Mouse (Mus musculus) MEL (cell line): Measurements from ENCODE around the gene Slc37a3. TPM values are rescaled to one million over a fixed set of nuclear protein-coding genes. Genes with fewer than 3 reads are reported as not detected.

Experiments
- DNase-seq: peaks from one replicate; pipeline ENCODE4 v3.0.0; 2011; ENCODE audit warnings: low read depth, low spot score
- H3K27ac ChIP-seq: 2 replicates; pipeline ENCODE4 v1.5.1; 2012; ENCODE audit warnings: low read depth, mild to moderate bottlenecking, control low read depth, low read length, moderate library complexity; ENCODE audit not compliant: control insufficient read depth
- H3K27me3 ChIP-seq, 2 experiments: fragments of 150-350 bp in 1 of 2; sonication (generic) in 1 of 2; 2 replicates each; pipeline ENCODE4 v1.6.1; 2012; ENCODE audit warnings: low read length in 2 of 2, mild to moderate bottlenecking in 2 of 2, improper control_type of control experiment in 1 of 2, moderate library complexity in 1 of 2; ENCODE audit not compliant: insufficient read depth in 2 of 2, control insufficient read depth in 1 of 2
- H3K36me3 ChIP-seq, 2 experiments: 2 replicates each; pipeline ENCODE4 v1.6.1; 2012 to 2014; ENCODE audit warnings: low read length in 2 of 2, improper control_type of control experiment in 1 of 2, inconsistent platforms in 1 of 2, mild to moderate bottlenecking in 1 of 2; ENCODE audit not compliant: insufficient read depth in 2 of 2, control insufficient read depth in 1 of 2
- H3K4me1 ChIP-seq, 2 experiments: fragments of 150-350 bp in 1 of 2; sonication (generic) in 1 of 2; 2 replicates each; pipeline ENCODE4 v1.6.1; 2012; ENCODE audit warnings: low read length in 2 of 2, improper control_type of control experiment in 1 of 2, mild to moderate bottlenecking in 1 of 2; ENCODE audit not compliant: insufficient read depth in 2 of 2, control insufficient read depth in 1 of 2
- H3K4me3 ChIP-seq, 2 experiments: fragments of 150-350 bp in 1 of 2; sonication (generic) in 1 of 2; 2 replicates each; pipeline ENCODE4 v1.5.1; 2012; ENCODE audit warnings: low read depth in 2 of 2, low read length in 2 of 2, mild to moderate bottlenecking in 2 of 2, moderate library complexity in 2 of 2, control low read depth in 1 of 2, improper control_type of control experiment in 1 of 2; ENCODE audit not compliant: control insufficient read depth in 1 of 2, insufficient read depth in 1 of 2
- H3K79me2 ChIP-seq: 2 replicates; pipeline ENCODE4 v1.6.1; 2012; ENCODE audit warnings: mild to moderate bottlenecking, low read length, moderate library complexity; ENCODE audit not compliant: control insufficient read depth, poor library complexity, insufficient read depth
- H3K9ac ChIP-seq: 2 replicates; pipeline ENCODE4 v1.6.1; 2012; ENCODE audit warnings: low read depth, mild to moderate bottlenecking, control low read depth, low read length, moderate library complexity; ENCODE audit not compliant: control insufficient read depth, poor library complexity, severe bottlenecking
- H3K9me3 ChIP-seq: fragments of 150-350 bp; sonication (generic); replicated peaks from 2 replicates; pipeline ENCODE4 v1.6.1; 2012; ENCODE audit warnings: mild to moderate bottlenecking, low read length, improper control_type of control experiment, moderate library complexity; ENCODE audit not compliant: insufficient read depth
- BHLHE40 ChIP-seq: IDR thresholded peaks from 2 replicates; pipeline ENCODE4 v1.6.1; 2012; ENCODE audit warnings: low read depth, mild to moderate bottlenecking, inconsistent platforms, low read length, improper control_type of control experiment, borderline replicate concordance
- CHD1 ChIP-seq: IDR thresholded peaks from 2 replicates; pipeline ENCODE4 v1.6.1; 2012; ENCODE audit warnings: low read depth, mild to moderate bottlenecking, inconsistent platforms, low read length, improper control_type of control experiment
- CHD2 ChIP-seq: IDR thresholded peaks from 2 replicates; pipeline ENCODE4 v1.6.1; 2011; ENCODE audit warnings: low read length, improper control_type of control experiment
- CTCF ChIP-seq, 3 experiments: IDR thresholded peaks in 2 of 3; conservative IDR thresholded peaks in 1 of 3; 2 replicates each; pipeline ENCODE4 v1.5.1; 2011 to 2012; ENCODE audit warnings: low read length in 3 of 3, low read depth in 2 of 3, mild to moderate bottlenecking in 2 of 3, improper control_type of control experiment in 1 of 3, inconsistent platforms in 1 of 3, mixed read lengths in 1 of 3, moderate library complexity in 1 of 3; ENCODE audit not compliant: control insufficient read depth in 1 of 3, insufficient read depth in 1 of 3, poor library complexity in 1 of 3, severe bottlenecking in 1 of 3
- EP300 ChIP-seq, 2 experiments: IDR thresholded peaks; 2 replicates each; pipeline ENCODE4 v1.6.1; 2011; ENCODE audit warnings: improper control_type of control experiment in 2 of 2, low read length in 2 of 2, low read depth in 1 of 2, mild to moderate bottlenecking in 1 of 2
- ETS1 ChIP-seq: IDR thresholded peaks from 2 replicates; pipeline ENCODE4 v1.6.1; 2012; ENCODE audit warnings: low read depth, mild to moderate bottlenecking, inconsistent platforms, low read length, improper control_type of control experiment, moderate library complexity
- GATA1 ChIP-seq: IDR thresholded peaks from 2 replicates; pipeline ENCODE4 v1.6.1; 2011; ENCODE audit warnings: low read depth, low read length, improper control_type of control experiment
- HCFC1 ChIP-seq: IDR thresholded peaks from 2 replicates; pipeline ENCODE4 v1.6.1; 2012; ENCODE audit warnings: low read depth, mild to moderate bottlenecking, inconsistent platforms, low read length, improper control_type of control experiment, moderate library complexity
- MAZ ChIP-seq: IDR thresholded peaks from 2 replicates; pipeline ENCODE4 v1.6.1; 2012; ENCODE audit warnings: low read depth, mild to moderate bottlenecking, inconsistent platforms, low read length, improper control_type of control experiment
- MEF2A ChIP-seq: IDR thresholded peaks from 2 replicates; pipeline ENCODE4 v1.6.1; 2014; ENCODE audit warnings: low read depth, mild to moderate bottlenecking, inconsistent platforms, low read length, improper control_type of control experiment; ENCODE audit not compliant: poor library complexity, insufficient replicate concordance, severe bottlenecking; ENCODE audit errors: extremely low read depth
- NELFE ChIP-seq: IDR thresholded peaks from 2 replicates; pipeline ENCODE4 v1.6.1; 2011; ENCODE audit warnings: low read depth, low read length, improper control_type of control experiment
- POLR2AphosphoS5 ChIP-seq: IDR thresholded peaks from 2 replicates; pipeline ENCODE4 v1.6.1; 2012; ENCODE audit warnings: low read depth, borderline replicate concordance, mild to moderate bottlenecking, inconsistent platforms, low read length, moderate library complexity, mixed read lengths
- RCOR1 ChIP-seq: IDR thresholded peaks from 2 replicates; pipeline ENCODE4 v1.6.1; 2012; ENCODE audit warnings: low read depth, mild to moderate bottlenecking, inconsistent platforms, low read length, improper control_type of control experiment
- SIN3A ChIP-seq: IDR thresholded peaks from 2 replicates; pipeline ENCODE4 v1.6.1; 2012; ENCODE audit warnings: low read length, improper control_type of control experiment, inconsistent platforms
- SMC3 ChIP-seq: IDR thresholded peaks from 2 replicates; pipeline ENCODE4 v1.6.1; 2011; ENCODE audit warnings: low read depth, low read length, improper control_type of control experiment
- TBP ChIP-seq: IDR thresholded peaks from 2 replicates; pipeline ENCODE4 v1.8.0; 2011; ENCODE audit warnings: low read depth, low read length, improper control_type of control experiment
- USF1 ChIP-seq: IDR thresholded peaks from 2 replicates; pipeline ENCODE4 v1.6.1; 2014; ENCODE audit warnings: low read depth, mild to moderate bottlenecking, inconsistent platforms, low read length, improper control_type of control experiment, moderate library complexity
- USF2 ChIP-seq, 2 experiments: IDR thresholded peaks; 2 replicates each; pipeline ENCODE4 v1.6.1; 2011 to 2012; ENCODE audit warnings: improper control_type of control experiment in 2 of 2, low read length in 2 of 2, borderline replicate concordance in 1 of 2, inconsistent platforms in 1 of 2, low read depth in 1 of 2, mild to moderate bottlenecking in 1 of 2; ENCODE audit not compliant: insufficient read depth in 1 of 2
- ZKSCAN1 ChIP-seq: IDR thresholded peaks from 2 replicates; pipeline ENCODE4 v1.6.1; 2012; ENCODE audit warnings: low read depth, mild to moderate bottlenecking, inconsistent platforms, low read length, improper control_type of control experiment, moderate library complexity
- ZMIZ1 ChIP-seq: IDR thresholded peaks from 2 replicates; pipeline ENCODE4 v1.6.1; 2012; ENCODE audit warnings: low read depth, mild to moderate bottlenecking, inconsistent platforms, low read length, improper control_type of control experiment, moderate library complexity
- ZNF384 ChIP-seq: IDR thresholded peaks from 2 replicates; pipeline ENCODE4 v1.6.1; 2012; ENCODE audit warnings: low read depth, mild to moderate bottlenecking, inconsistent platforms, low read length, improper control_type of control experiment
- polyA plus RNA-seq, 2 experiments: library from polyadenylated mRNA; stranded (reverse) in 1 of 2; unstranded in 1 of 2; fragments of >175 nt in 1 of 2; fragments of >200 nt in 1 of 2; gene quantifications; 2 replicates each; pipeline versions ENCODE4 v1.2.1 to v1.2.4; 2012; ENCODE audit warnings: low replicate concordance in 2 of 2, low read depth in 1 of 2; ENCODE audit not compliant: insufficient read length in 2 of 2, insufficient read depth in 1 of 2, missing spikeins in 1 of 2
- total RNA-seq: library from RNA; depleted of rRNA; stranded (reverse); fragments of 300-350 nt; gene quantifications from 2 replicates; pipeline ENCODE4 v1.2.3, GENCODE M21; 2012

Slc37a3 gene
- total and polyA plus RNA-seq, 3 experiments: 4.9 to 12.0 TPM; not detected in 1

GRCm38 (mm10) chr6:39334873-39335272 lies 42.6 kb downstream of the Slc37a3 start:
- Histone ChIP-seq H3K4me3 (no peak overlapping the region), H3K27ac (no peak overlapping the region), H3K79me2 (no peaks in the 10 kb centered on the region), H3K27me3 (no peaks in the 10 kb centered on the region), H3K9me3 (no peaks in the 10 kb centered on the region), H3K36me3 (no peaks in the 10 kb centered on the region; a peak in 1 of 4 replicates), H3K9ac (no peak overlapping the region), H3K4me1 (no peaks in the 10 kb centered on the region)
- TF ChIP-seq CTCF (IDR thresholded peaks at IDR 0.05 in 2 of 3, conservative IDR thresholded peaks at IDR 0.05 in 1 of 3; ENCODE audit: control insufficient read depth in 1 of 3, insufficient read depth in 1 of 3, low read depth in 2 of 3, low read length in 3 of 3, poor library complexity in 1 of 3, severe bottlenecking in 1 of 3) (peak in 2 of 3 experiments; percentile 11 to 20; a peak in 2 of 6 replicates), MEF2A (no peak)
- no peak for DNase-seq

GRCm38 (mm10) chr6:39334224-39334623 lies 43.3 kb downstream of the Slc37a3 start:
- Histone ChIP-seq H3K4me1 (no peaks in the 10 kb centered on the region), H3K9me3 (no peaks in the 10 kb centered on the region), H3K79me2 (no peaks in the 10 kb centered on the region), H3K27me3 (no peaks in the 10 kb centered on the region), H3K36me3 (no peaks in the 10 kb centered on the region; a peak in 1 of 4 replicates), H3K27ac (no peak overlapping the region), H3K4me3 (no peak overlapping the region), H3K9ac (no peak overlapping the region)
- TF ChIP-seq SIN3A: no peak
- no peak for TF ChIP-seq ETS1
- no peak for TF ChIP-seq MAZ
- no peak for TF ChIP-seq USF2 (IDR thresholded peaks at IDR 0.05; ENCODE audit: borderline replicate concordance in 1 of 2, insufficient read depth in 1 of 2, low read depth in 1 of 2, low read length in 2 of 2)
- TF ChIP-seq GATA1: no peak
- no peak for TF ChIP-seq ZKSCAN1
- no peak for TF ChIP-seq CHD1
- TF ChIP-seq HCFC1: no peak
- no peak for TF ChIP-seq RCOR1
- TF ChIP-seq POLR2AphosphoS5: no peak
- no peak for TF ChIP-seq NELFE
- no peak for TF ChIP-seq TBP
- TF ChIP-seq ZMIZ1: no peak
- TF ChIP-seq USF1: no peak
- no peak for TF ChIP-seq EP300 (IDR thresholded peaks at IDR 0.05; ENCODE audit: low read depth in 1 of 2, low read length in 2 of 2)
- TF ChIP-seq ZNF384: no peak
- TF ChIP-seq SMC3: no peak
- TF ChIP-seq CHD2: no peak
- TF ChIP-seq BHLHE40: no peak
- DNase-seq: no peak
